Mouse (Mus musculus): ENCODE results near the gene Krtap12-1.
"Not testable (repeated sequence)": the region's sequence is repeated elsewhere in the genome, so short reads cannot be mapped to it uniquely, and the experiment has no call there.

The Krtap12-1 gene

GRCm38 (mm10) chr10:77720299-77720698, at the start of gene Krtap12-1:
Gene Krtap12-1 (plus strand): TSS chr10:77720599.
- not testable (repeated sequence) for DNase-seq (ENCODE audit: low read depth, low spot score)

GRCm38 (mm10) chr10:77670710-77671109, 49.7 kb upstream of the Krtap12-1 start:
- no peak for DNase-seq (ENCODE audit: low read depth, low spot score)

- no peak for DNase-seq (ENCODE audit: low read depth, low spot score)
These were observed 48.9 kb upstream of the Krtap12-1 start for GRCm38 (mm10) chr10:77671519-77671918.

- DNase-seq (ENCODE audit: low read depth, low spot score) = no peak
These were observed 46.6 kb upstream of the Krtap12-1 start for GRCm38 (mm10) chr10:77673765-77674164.

GRCm38 (mm10) chr10:77677562-77677961, 42.8 kb upstream of the Krtap12-1 start:
- DNase-seq (ENCODE audit: low read depth, low spot score) = no peak

- DNase-seq (ENCODE audit: low read depth, low spot score) = no peak
These were observed 37.4 kb upstream of the Krtap12-1 start for GRCm38 (mm10) chr10:77682994-77683393.

GRCm38 (mm10) chr10:77684181-77684580, 36.2 kb upstream of the Krtap12-1 start:
- no peak for DNase-seq (ENCODE audit: low read depth, low spot score)

- no peak for DNase-seq (ENCODE audit: low read depth, low spot score)
These were observed 34.3 kb upstream of the Krtap12-1 start, which contains the start of gene Tspear for GRCm38 (mm10) chr10:77685895-77686664. Gene Tspear (plus strand): TSS chr10:77686569.

GRCm38 (mm10) chr10:77687021-77687420, 33.4 kb upstream of the Krtap12-1 start:
- DNase-seq (ENCODE audit: low read depth, low spot score) = no peak

GRCm38 (mm10) chr10:77690356-77690807, 30.0 kb upstream of the Krtap12-1 start, which contains the start of gene Gm19402:
Gene Gm19402 (minus strand): TSS chr10:77690757.
- DNase-seq (ENCODE audit: low read depth, low spot score) = not testable (repeated sequence)

GRCm38 (mm10) chr10:77697133-77697532, 23.3 kb upstream of the Krtap12-1 start, which contains the start of gene Gm9508:
Gene Gm9508 (minus strand): TSS chr10:77697233.
- peak; percentile 41 for DNase-seq (ENCODE audit: low read depth, low spot score)

GRCm38 (mm10) chr10:77706326-77706725, 14.1 kb upstream of the Krtap12-1 start, which contains the start of gene Gm10272:
Gene Gm10272 (plus strand): TSS chr10:77706626.
- DNase-seq (ENCODE audit: low read depth, low spot score) = no peak

GRCm38 (mm10) chr10:77709831-77710230, 10.6 kb upstream of the Krtap12-1 start:
- no peak for DNase-seq (ENCODE audit: low read depth, low spot score)

GRCm38 (mm10) chr10:77711157-77711556, 9.2 kb upstream of the Krtap12-1 start, which contains the start of gene Gm10024:
Gene Gm10024 (plus strand): TSS chr10:77711457.
- DNase-seq (ENCODE audit: low read depth, low spot score) = not testable (repeated sequence)

- DNase-seq (ENCODE audit: low read depth, low spot score) = no peak
These were observed 6.7 kb upstream of the Krtap12-1 start for GRCm38 (mm10) chr10:77713734-77714133.

GRCm38 (mm10) chr10:77715507-77715906, 4.9 kb upstream of the Krtap12-1 start, which contains the start of gene Gm10142:
Gene Gm10142 (plus strand): TSS chr10:77715807.
- DNase-seq (ENCODE audit: low read depth, low spot score) = no peak

- DNase-seq (ENCODE audit: low read depth, low spot score) = peak; percentile 63
These were observed 4.5 kb downstream of the Krtap12-1 start for GRCm38 (mm10) chr10:77724855-77725254.

GRCm38 (mm10) chr10:77726186-77726585, 5.8 kb downstream of the Krtap12-1 start, which contains the start of gene Gm10100:
Gene Gm10100 (plus strand): TSS chr10:77726486.
- DNase-seq (ENCODE audit: low read depth, low spot score) = no peak

GRCm38 (mm10) chr10:77728280-77728679, 7.9 kb downstream of the Krtap12-1 start:
- DNase-seq (ENCODE audit: low read depth, low spot score) = peak; percentile 40

GRCm38 (mm10) chr10:77729241-77729640, 8.8 kb downstream of the Krtap12-1 start:
- peak; percentile 63 for DNase-seq (ENCODE audit: low read depth, low spot score)

- DNase-seq (ENCODE audit: low read depth, low spot score) = peak; percentile 74
These were observed 15.5 kb downstream of the Krtap12-1 start for GRCm38 (mm10) chr10:77735928-77736327.

GRCm38 (mm10) chr10:77738929-77739328, 18.5 kb downstream of the Krtap12-1 start:
- no peak for DNase-seq (ENCODE audit: low read depth, low spot score)
